33 mouse cellular contexts compared by ENCODE assay signal in the genomic region with DNA sequence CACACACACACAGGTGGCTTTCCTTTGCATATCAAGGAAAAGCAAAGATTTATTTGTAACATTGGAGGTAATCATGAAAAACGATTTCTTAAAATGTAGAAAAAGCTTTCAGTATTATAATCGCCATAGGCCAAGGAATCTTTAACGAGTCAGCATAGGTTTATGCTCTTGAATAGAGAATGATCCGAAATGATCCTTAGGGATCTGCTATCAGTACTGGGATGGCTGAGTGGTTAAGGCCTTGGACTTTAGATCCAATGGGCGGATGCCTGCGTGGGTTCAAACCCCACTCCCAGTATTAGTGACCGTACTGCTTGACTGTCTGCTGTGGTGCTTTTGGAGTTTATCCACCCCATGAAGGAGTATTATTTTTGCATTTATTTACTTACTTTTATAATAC. TPM values are rescaled to one million over a fixed set of nuclear protein-coding genes. Genes with fewer than 3 reads are reported as not detected.
DNase-seq lines count a peak whose midpoint lies in the region; ATAC-seq and TF ChIP-seq lines count a peak whose summit lies in the region.
"Had no signal": no experiment of that assay in that cellular context is flagged by ENCODE, and none has a peak within 500 bp of the region (broad histone marks: within the 10 kb centered on the region; RNA-seq: fewer than 3 reads in every experiment).

No protein-coding gene starts in this region.

- no peak overlapping the region for H3K4me2 ChIP-seq in forebrain, embryonic 11.5 days (ENCODE audit: low read depth, low read length, severe bottlenecking)
- no peak overlapping the region for H3K4me2 ChIP-seq in forebrain, embryonic 12.5 days
- H3K4me2 ChIP-seq in CH12.LX (ENCODE audit: insufficient read depth, low read depth, poor library complexity, severe bottlenecking) = no peak overlapping the region
- H3K4me2 ChIP-seq: embryonic facial prominence, embryonic 12.5 days; embryonic facial prominence, embryonic 15.5 days; forebrain, embryonic 13.5 days; heart, embryonic 12.5 days; heart, embryonic 15.5 days; hindbrain, embryonic 13.5 days; intestine, embryonic 15.5 days had no signal

- no peaks in the 10 kb centered on the region for H3K79me2 ChIP-seq in CH12.LX (replicated peaks; ENCODE audit: control insufficient read depth, extremely low read depth, insufficient read depth, poor library complexity, severe bottlenecking)

- no peak for TF ChIP-seq RAD21 in CH12.LX (IDR thresholded peaks at IDR 0.05; ENCODE audit: low read depth, low read length)

- no peak for TF ChIP-seq POLR2A in CH12.LX (IDR thresholded peaks at IDR 0.05; ENCODE audit: low read depth, low read length)

- no peaks in the 10 kb centered on the region for H3K9me3 ChIP-seq in forebrain, embryonic 11.5 days (ENCODE audit: control insufficient read depth, low read length)
- H3K9me3 ChIP-seq in forebrain, embryonic 12.5 days = no peaks in the 10 kb centered on the region
- H3K9me3 ChIP-seq in CH12.LX (replicated peaks; ENCODE audit: low read length) (no peaks in the 10 kb centered on the region), ES-E14 (ENCODE audit: control insufficient read depth, insufficient read depth, low read depth, low read length) (no peaks in the 10 kb centered on the region)
- H3K9me3 ChIP-seq: embryonic facial prominence, embryonic 12.5 days; embryonic facial prominence, embryonic 15.5 days; forebrain, embryonic 13.5 days; heart, embryonic 12.5 days; heart, embryonic 15.5 days; hindbrain, embryonic 10.5 days; hindbrain, embryonic 13.5 days; intestine, embryonic 15.5 days had no signal

- H3K36me3 ChIP-seq in forebrain, embryonic 11.5 days (ENCODE audit: control insufficient read depth, insufficient read depth, low read length) = no peaks in the 10 kb centered on the region
- no peaks in the 10 kb centered on the region for H3K36me3 ChIP-seq in forebrain, embryonic 12.5 days (replicated peaks)
- H3K36me3 ChIP-seq in CH12.LX (replicated peaks in 1 of 2; ENCODE audit: control insufficient read depth in 1 of 2, insufficient read depth in 1 of 2, low read length in 1 of 2) (no peaks in the 10 kb centered on the region), ES-E14 (ENCODE audit: control insufficient read depth, insufficient read depth, low read length, poor library complexity, severe bottlenecking) (no peaks in the 10 kb centered on the region)
- H3K36me3 ChIP-seq: embryonic facial prominence, embryonic 12.5 days; embryonic facial prominence, embryonic 15.5 days; heart, embryonic 12.5 days; heart, embryonic 15.5 days; hindbrain, embryonic 10.5 days; hindbrain, embryonic 13.5 days; intestine, embryonic 15.5 days had no signal

- DNase-seq in forebrain, embryonic 11.5 days (ENCODE audit: low spot score) = peak; percentile 30
- no peak for DNase-seq in CH12.LX (ENCODE audit: extremely low read depth)
- no peak for DNase-seq in ES-E14 (ENCODE audit: low read depth, low spot score)
- peak; percentile 43 for DNase-seq in ZHBTc4 (ENCODE audit: low read depth, low spot score)
- DNase-seq in layer of hippocampus, adult 11-12 months (ENCODE audit: low spot score) = no peak
- no peak for DNase-seq in adrenal gland, postnatal 4 days (ENCODE audit: low spot score in 2 of 2)
- DNase-seq: adrenal gland, adult 2 months; adrenal gland, postnatal 14 days; cerebellum, adult 11-12 months; cerebellum, adult 8-10 months; cerebellum, postnatal 10 days; cerebellum, postnatal 36 days; gastrocnemius, postnatal 10 days; gastrocnemius, postnatal 36 days; heart, postnatal 10 days; heart, postnatal 36 days; kidney, adult 11 months had no signal

- H3K27ac ChIP-seq in forebrain, embryonic 11.5 days (ENCODE audit: low read depth, low read length) = no peak overlapping the region
- no peak overlapping the region for H3K27ac ChIP-seq in forebrain, embryonic 12.5 days
- H3K27ac ChIP-seq in CH12.LX (ENCODE audit: insufficient read depth, low read depth) (no peak overlapping the region), ES-E14 (ENCODE audit: insufficient read depth, low read depth, low read length, poor library complexity, severe bottlenecking) (no peak overlapping the region)
- H3K27ac ChIP-seq: embryonic facial prominence, embryonic 12.5 days; embryonic facial prominence, embryonic 15.5 days; forebrain, embryonic 13.5 days; heart, embryonic 15.5 days; hindbrain, embryonic 10.5 days; hindbrain, embryonic 13.5 days; intestine, embryonic 15.5 days had no signal

- TF ChIP-seq CTCF in CH12.LX (conservative IDR thresholded peaks at IDR 0.05 in 1 of 2, IDR thresholded peaks at IDR 0.05 in 1 of 2; ENCODE audit: low read depth in 2 of 2, low read length in 2 of 2) = no peak

- in situ Hi-C loops in CH12.LX (cut with MboI; ENCODE audit: low pct_ligation_motif_present, low pct_unique_long_range_greater_than_20kb, low sequenced_read_pairs) = no loop called here
- in situ Hi-C loops in ES-E14 (cut with MboI; ENCODE audit: low sequenced_read_pairs in 2 of 2, unreplicated experiment in 2 of 2) = no loop called here

- ATAC-seq in forebrain, embryonic 11.5 days (replicated peaks; ENCODE audit: low FRiP score) = no peak
- ATAC-seq in forebrain, embryonic 12.5 days (ENCODE audit: low FRiP score) = no peak
- ATAC-seq: CD4-positive, CD25-positive, alpha-beta regulatory T cell, adult 4 months; forebrain, embryonic 13.5 days; forebrain, embryonic 16.5 days; hindbrain, embryonic 16.5 days; intestine, embryonic 15.5 days had no signal

- 91% methylated on average over 7 of the region's 7 CpGs for WGBS in forebrain, embryonic 11.5 days
- 88% methylated on average over 7 of the region's 7 CpGs for WGBS in forebrain, embryonic 12.5 days

- dilution Hi-C loops in CH12.LX (cut with MboI; ENCODE audit: extremely low pct_ligation_motif_present, extremely low pct_unique_long_range_greater_than_20kb, low sequenced_read_pairs) = no loop called here

- H3K4me3 ChIP-seq in forebrain, embryonic 11.5 days (ENCODE audit: low read depth, low read length) = no peak overlapping the region
- H3K4me3 ChIP-seq in forebrain, embryonic 12.5 days (replicated peaks) = no peak overlapping the region
- no peak overlapping the region for H3K4me3 ChIP-seq in CH12.LX (replicated peaks in 1 of 3; ENCODE audit: low read depth in 2 of 3, low read length in 2 of 3, poor library complexity in 1 of 3)
- no peak overlapping the region for H3K4me3 ChIP-seq in ES-E14 (ENCODE audit: insufficient read depth in 1 of 2, low read depth in 1 of 2, low read length in 2 of 2, poor library complexity in 1 of 2, severe bottlenecking in 1 of 2)
- H3K4me3 ChIP-seq: embryonic facial prominence, embryonic 12.5 days; embryonic facial prominence, embryonic 15.5 days; forebrain, embryonic 13.5 days; heart, embryonic 12.5 days; heart, embryonic 15.5 days; hindbrain, embryonic 10.5 days; hindbrain, embryonic 13.5 days; intestine, embryonic 15.5 days had no signal

- no peak overlapping the region for H3K9ac ChIP-seq in forebrain, embryonic 11.5 days (ENCODE audit: low read length)
- no peak overlapping the region for H3K9ac ChIP-seq in forebrain, embryonic 12.5 days
- H3K9ac ChIP-seq in CH12.LX (ENCODE audit: insufficient read depth, low read depth) (no peak overlapping the region), ES-E14 (ENCODE audit: insufficient read depth, low read depth, low read length, poor library complexity, severe bottlenecking) (no peak overlapping the region)
- H3K9ac ChIP-seq: embryonic facial prominence, embryonic 12.5 days; embryonic facial prominence, embryonic 15.5 days; forebrain, embryonic 13.5 days; heart, embryonic 12.5 days; heart, embryonic 15.5 days; hindbrain, embryonic 13.5 days; intestine, embryonic 15.5 days had no signal

- no peaks in the 10 kb centered on the region for H3K27me3 ChIP-seq in forebrain, embryonic 11.5 days (ENCODE audit: control insufficient read depth, insufficient read depth, low read length)
- H3K27me3 ChIP-seq in forebrain, embryonic 12.5 days = no peaks in the 10 kb centered on the region
- no peaks in the 10 kb centered on the region for H3K27me3 ChIP-seq in CH12.LX (replicated peaks)
- H3K27me3 ChIP-seq: embryonic facial prominence, embryonic 12.5 days; embryonic facial prominence, embryonic 15.5 days; forebrain, embryonic 13.5 days; heart, embryonic 12.5 days; heart, embryonic 15.5 days; hindbrain, embryonic 13.5 days; intestine, embryonic 15.5 days had no signal

- 0 out of 2 replicates have a peak, but pooled peaks cover 2% of the 10 kb centered on the region for H3K4me1 ChIP-seq in forebrain, embryonic 11.5 days (replicated peaks; ENCODE audit: control insufficient read depth, insufficient read depth, low read length)
- H3K4me1 ChIP-seq in forebrain, embryonic 12.5 days = peaks cover 5% of the 10 kb centered on the region
- H3K4me1 ChIP-seq in CH12.LX (ENCODE audit: control insufficient read depth in 1 of 2, insufficient read depth in 2 of 2) (peaks cover 0 to 3% of the 10 kb centered on the region in 2 experiments; a peak in 1 of 4 replicates), ES-E14 (ENCODE audit: control insufficient read depth in 2 of 2, insufficient read depth in 2 of 2, low read length in 2 of 2, poor library complexity in 1 of 2) (peaks cover 5% of the 10 kb centered on the region in 2 experiments; a peak in 2 of 4 replicates)

- TF ChIP-seq EP300 in CH12.LX (IDR thresholded peaks at IDR 0.05; ENCODE audit: low read length) = no peak

RNA-seq across cellular contexts. Expression of a gene that starts 8.3 kb away (rescaled TPM):
- 3.0 and 3.1 TPM in 2 replicates for polyA plus RNA-seq in forebrain, embryonic 11.5 days (2014; fragmentation: Nextera tagmentation; extraction: Ambion mirVana)
- polyA plus RNA-seq in forebrain, embryonic 12.5 days (2016; fragmentation: Nextera tagmentation; extraction: Ambion mirVana) = 3.0 and 5.2 TPM in 2 replicates
- 476 and 510 TPM in 2 replicates for total RNA-seq in CH12.LX (2012; rRNA removed)
- 2.7 and 3.6 TPM in 2 replicates for total RNA-seq in CH12.LX (2014; rRNA removed)
- 0.60 and 1.3 TPM in 2 replicates for polyA plus RNA-seq in CH12.LX (2012; ENCODE audit: insufficient read length, low read depth)
- total RNA-seq in ES-E14 (2012; rRNA removed) = 634 and 879 TPM in 2 replicates
- 100 to 1,000 TPM; 192 to 223 TPM for total RNA-seq in adrenal gland, postnatal 4 days (2021)
- total RNA-seq: gastrocnemius, adult 18-20 months had no signal
- polyA plus RNA-seq: adrenal gland, adult 2 months; CD4-positive, CD25-positive, alpha-beta regulatory T cell, adult 4 months; hindbrain, embryonic 16.5 days had no signal

RNA-seq across cellular contexts. Expression of a gene that starts 8.6 kb away (rescaled TPM):
- 5.0 and 5.9 TPM in 2 replicates for polyA plus RNA-seq in forebrain, embryonic 11.5 days (2014; fragmentation: Nextera tagmentation; extraction: Ambion mirVana)
- polyA plus RNA-seq in forebrain, embryonic 12.5 days (2016; fragmentation: Nextera tagmentation; extraction: Ambion mirVana) = 13.9 and 15.0 TPM in 2 replicates
- 792 and 1,025 TPM in 2 replicates for total RNA-seq in CH12.LX (2012; rRNA removed)
- total RNA-seq in CH12.LX (2014; rRNA removed) = 3.0 and 4.7 TPM in 2 replicates
- polyA plus RNA-seq in CH12.LX (2012; ENCODE audit: insufficient read length, low read depth) = 7.1 TPM in 1 of 2 replicates, not detected in the other
- 657 and 889 TPM in 2 replicates for total RNA-seq in ES-E14 (2012; rRNA removed)
- total RNA-seq in adrenal gland, postnatal 4 days (2021) = 100 to 1,000 TPM; 122 to 129 TPM
- total RNA-seq: gastrocnemius, adult 18-20 months had no signal
- polyA plus RNA-seq: cortical plate, adult 2 months; hindbrain, embryonic 16.5 days had no signal

RNA-seq across cellular contexts. Expression of a gene that starts 12.4 kb away (rescaled TPM):
- 298 and 312 TPM in 2 replicates for polyA plus RNA-seq in forebrain, embryonic 11.5 days (2014; fragmentation: Nextera tagmentation; extraction: Ambion mirVana)
- polyA plus RNA-seq in forebrain, embryonic 12.5 days (2016; fragmentation: Nextera tagmentation; extraction: Ambion mirVana) = 166 and 188 TPM in 2 replicates
- total RNA-seq in CH12.LX (2012; rRNA removed) (797 and 828 TPM in 2 replicates), CH12.LX (2014; rRNA removed) (7.7 and 21.2 TPM in 2 replicates), ES-E14 (2012; rRNA removed) (874 and 1,089 TPM in 2 replicates)
- polyA plus RNA-seq in CH12.LX (2012; ENCODE audit: insufficient read length, low read depth) = 2.0 and 14.3 TPM in 2 replicates
- 100 to 1,000 TPM; 511 to 579 TPM for total RNA-seq in adrenal gland, postnatal 4 days (2021)
- polyA plus RNA-seq: CD4-positive, CD25-positive, alpha-beta regulatory T cell, adult 4 months had no signal

RNA-seq across cellular contexts. Expression of a gene that starts 14.4 kb away (rescaled TPM):
- 23.8 and 25.3 TPM in 2 replicates for polyA plus RNA-seq in forebrain, embryonic 11.5 days (2014; fragmentation: Nextera tagmentation; extraction: Ambion mirVana)
- polyA plus RNA-seq in forebrain, embryonic 12.5 days (2016; fragmentation: Nextera tagmentation; extraction: Ambion mirVana) = 23.9 and 32.5 TPM in 2 replicates
- total RNA-seq in CH12.LX (2012; rRNA removed) = 1,881 and 2,257 TPM in 2 replicates
- total RNA-seq in CH12.LX (2014; rRNA removed) = 17.1 and 32.4 TPM in 2 replicates
- polyA plus RNA-seq in CH12.LX (2012; ENCODE audit: insufficient read length, low read depth) = 4.1 and 4.3 TPM in 2 replicates
- total RNA-seq in ES-E14 (2012; rRNA removed) = 1,775 and 2,433 TPM in 2 replicates
- total RNA-seq in adrenal gland, postnatal 4 days (2021) = 100 to 1,000 TPM; 352 to 396 TPM

RNA-seq across cellular contexts. Expression of a gene that starts 14.7 kb away (rescaled TPM):
- polyA plus RNA-seq in forebrain, embryonic 11.5 days (2014; fragmentation: Nextera tagmentation; extraction: Ambion mirVana) = not detected in 2 replicates
- not detected in 2 replicates for polyA plus RNA-seq in forebrain, embryonic 12.5 days (2016; fragmentation: Nextera tagmentation; extraction: Ambion mirVana)
- total RNA-seq in CH12.LX (2012; rRNA removed) (not detected in 2 replicates), CH12.LX (2014; rRNA removed) (not detected in 2 replicates), ES-E14 (2012; rRNA removed) (669 TPM in 1 of 2 replicates, not detected in the other)
- polyA plus RNA-seq in CH12.LX (2012; ENCODE audit: insufficient read length, low read depth) = 354 and 693 TPM in 2 replicates
- 100 to 1,000 TPM; 477 to 608 TPM for total RNA-seq in adrenal gland, postnatal 4 days (2021)
- total RNA-seq: adrenal gland, postnatal 14 days; heart, postnatal 10 days; heart, postnatal 36 days had no signal
- polyA plus RNA-seq: adrenal gland, adult 2 months; brain, embryonic 14.5 days; C2C12; CD4-positive, CD25-positive, alpha-beta regulatory T cell, adult 4 months; cortical plate, adult 2 months; embryonic facial prominence, embryonic 12.5 days; embryonic facial prominence, embryonic 15.5 days; forebrain, embryonic 13.5 days; forebrain, embryonic 16.5 days; heart, embryonic 15.5 days; hindbrain, embryonic 13.5 days; hindbrain, embryonic 16.5 days; intestine, embryonic 15.5 days had no signal

Comparison
In these comparisons a context has a peak if more than half of its experiments do, and no peak if none do; other contexts are left out.
1. DNase-seq: peak in forebrain, embryonic 11.5 days (single experiment) and ZHBTc4 (single experiment); none in CH12.LX (single experiment), ES-E14 (single experiment), layer of hippocampus, adult 11-12 months (single experiment) and adrenal gland, postnatal 4 days (0 of 2).